ENCODE assay signal across 8 mouse cellular contexts in genomic region chr15:88836571-88836970, GRCm38 (mm10). TPM values are rescaled to one million over a fixed set of nuclear protein-coding genes. Genes with fewer than 3 reads are reported as not detected.
DNase-seq lines count a peak whose midpoint lies in the region; ATAC-seq and TF ChIP-seq lines count a peak whose summit lies in the region.

No protein-coding gene starts in this region.

- TF ChIP-seq CTCF in E14TG2a.4 (conservative IDR thresholded peaks at IDR 0.05; ENCODE audit: low read length), result no peak
- TF ChIP-seq CTCF in liver, postnatal 0 days (IDR thresholded peaks at IDR 0.05; ENCODE audit: low read depth), result no peak

- H3K9ac ChIP-seq in hindbrain, embryonic 13.5 days, result no peak overlapping the region
- H3K9ac ChIP-seq in liver, postnatal 0 days (replicated peaks), result peak overlapping the region; percentile 51

- peak overlapping the region; percentile 79 for H3K4me3 ChIP-seq in E14TG2a.4 (replicated peaks; ENCODE audit: low read length)
- H3K4me3 ChIP-seq in hindbrain, embryonic 13.5 days, result 0 out of 2 replicates have a peak overlapping the region, but pooled peaks have one; percentile 45
- H3K4me3 ChIP-seq in liver, postnatal 0 days (ENCODE audit: low read depth, low read length), result peak overlapping the region; percentile 50

- 68% methylated on average over 5 of the region's 5 CpGs for WGBS in hindbrain, embryonic 13.5 days
- 67% methylated on average over 5 of the region's 5 CpGs for WGBS in liver, postnatal 0 days (ENCODE audit: insufficient replicate concordance)

- H3K4me1 ChIP-seq in E14TG2a.4 (replicated peaks; ENCODE audit: low read depth, low read length), result peaks cover 77% of the 10 kb centered on the region
- H3K4me1 ChIP-seq in hindbrain, embryonic 13.5 days (replicated peaks), result peaks cover 35% of the 10 kb centered on the region
- H3K4me1 ChIP-seq in liver, postnatal 0 days (ENCODE audit: insufficient read depth), result peaks cover 17% of the 10 kb centered on the region

- peaks cover 32% of the 10 kb centered on the region for H3K36me3 ChIP-seq in E14TG2a.4 (ENCODE audit: insufficient read depth, low read length)
- H3K36me3 ChIP-seq in hindbrain, embryonic 13.5 days, result no peaks in the 10 kb centered on the region
- H3K36me3 ChIP-seq in liver, postnatal 0 days (replicated peaks; ENCODE audit: insufficient read depth, low read length), result no peaks in the 10 kb centered on the region

- peak overlapping the region; percentile 71 for H3K4me2 ChIP-seq in hindbrain, embryonic 13.5 days
- H3K4me2 ChIP-seq in liver, postnatal 0 days (ENCODE audit: low read depth, low read length), result peak overlapping the region; percentile 73

- no peaks in the 10 kb centered on the region for H3K27me3 ChIP-seq in E14TG2a.4 (ENCODE audit: insufficient read depth, low read length)
- H3K27me3 ChIP-seq in hindbrain, embryonic 13.5 days, result no peaks in the 10 kb centered on the region
- no peaks in the 10 kb centered on the region for H3K27me3 ChIP-seq in liver, postnatal 0 days (ENCODE audit: insufficient read depth, low read length)

- H3K9me3 ChIP-seq in E14TG2a.4 (ENCODE audit: low read length), result no peaks in the 10 kb centered on the region
- H3K9me3 ChIP-seq in hindbrain, embryonic 13.5 days, result no peaks in the 10 kb centered on the region
- no peaks in the 10 kb centered on the region for H3K9me3 ChIP-seq in liver, postnatal 0 days (ENCODE audit: low read length)

- intact Hi-C loops in heart, postnatal 36 days (cut with DNase I), result no loop called here

- no peak for ATAC-seq in hindbrain, embryonic 13.5 days (ENCODE audit: low FRiP score)
- ATAC-seq in liver, postnatal 0 days, result no peak
- no peak for ATAC-seq in megakaryocyte, adult 5-6 weeks (ENCODE audit: poor library complexity, severe bottlenecking)

- peak; percentile 93 for DNase-seq in heart, adult 11 months
- DNase-seq in heart, postnatal 36 days, result no peak
- no peak for DNase-seq in liver, postnatal 0 days
- no peak for DNase-seq in right cerebral cortex, adult 2 months (ENCODE audit: low spot score in 2 of 2)
- no peak for DNase-seq in adipocyte (ENCODE audit: low spot score)

- no peak overlapping the region for H3K27ac ChIP-seq in hindbrain, embryonic 13.5 days
- H3K27ac ChIP-seq in liver, postnatal 0 days (ENCODE audit: low read depth), result peak overlapping the region; percentile 87

- no peak for TF ChIP-seq EP300 in liver, postnatal 0 days (IDR thresholded peaks at IDR 0.05; ENCODE audit: low read depth)

RNA-seq across cellular contexts. Expression of gene Creld2, which starts 17.1 kb away (rescaled TPM):
- 10 to 100 TPM; 16.5 to 27.9 TPM for total RNA-seq in heart, postnatal 36 days (2021)
- polyA plus RNA-seq in hindbrain, embryonic 13.5 days (2015; fragmentation: Nextera tagmentation; extraction: Ambion mirVana), result 57.1 and 60.0 TPM in 2 replicates
- polyA plus RNA-seq in liver, postnatal 0 days (2015; fragmentation: Nextera tagmentation; extraction: Ambion mirVana), result 32.9 and 33.1 TPM in 2 replicates
- total RNA-seq in megakaryocyte, adult 5-6 weeks (2015), result 21.5 and 22.2 TPM in 2 replicates
- total RNA-seq in megakaryocyte, adult 5-6 weeks (2017), result 38.6 and 41.4 TPM in 2 replicates

RNA-seq across cellular contexts. Expression of gene Alg12, which starts 17.5 kb away (rescaled TPM):
- 10 to 100 TPM in 1 of 2 experiments, 1 to 10 TPM in 1; 8.9 to 10.1 TPM for total RNA-seq in heart, postnatal 36 days (2021)
- polyA plus RNA-seq in hindbrain, embryonic 13.5 days (2015; fragmentation: Nextera tagmentation; extraction: Ambion mirVana), result 8.1 and 8.7 TPM in 2 replicates
- 3.6 and 3.7 TPM in 2 replicates for polyA plus RNA-seq in liver, postnatal 0 days (2015; fragmentation: Nextera tagmentation; extraction: Ambion mirVana)
- total RNA-seq in megakaryocyte, adult 5-6 weeks (2015), result 11.0 and 13.0 TPM in 2 replicates
- total RNA-seq in megakaryocyte, adult 5-6 weeks (2017), result 5.1 and 5.7 TPM in 2 replicates

RNA-seq across cellular contexts. Expression of gene Pim3, which starts 25.4 kb away (rescaled TPM):
- total RNA-seq in heart, postnatal 36 days (2021), result 100 to 1,000 TPM; 120 to 134 TPM
- polyA plus RNA-seq in hindbrain, embryonic 13.5 days (2015; fragmentation: Nextera tagmentation; extraction: Ambion mirVana), result 45.6 and 47.2 TPM in 2 replicates
- 18.4 and 34.2 TPM in 2 replicates for polyA plus RNA-seq in liver, postnatal 0 days (2015; fragmentation: Nextera tagmentation; extraction: Ambion mirVana)
- 6.9 and 12.5 TPM in 2 replicates for total RNA-seq in megakaryocyte, adult 5-6 weeks (2015)
- 3.3 and 4.7 TPM in 2 replicates for total RNA-seq in megakaryocyte, adult 5-6 weeks (2017)

Comparison
In these comparisons a context has a peak if more than half of its experiments do, and no peak if none do; other contexts are left out.
1. RNA of gene Pim3, which starts 25.4 kb away (total RNA-seq): 120 to 134 TPM in heart, postnatal 36 days; 3.3 to 12.5 TPM in megakaryocyte, adult 5-6 weeks; every median in the first group is over 4 times any median in the second.
2. Peak in every context shown above with its lines, with median percentiles within 50 percentile points of each other: H3K4me3 ChIP-seq.